Mouse (Mus musculus) urinary bladder, adult 2 months (tissue): Measurements from ENCODE around the gene Tsr1. TPM values are rescaled to one million over a fixed set of nuclear protein-coding genes. Genes with fewer than 3 reads are reported as not detected.

Experiments
- DNase-seq: peaks from one replicate; pipeline ENCODE4 v3.0.0; 2022; ENCODE audit warnings: low spot score
- polyA plus RNA-seq: library from polyadenylated mRNA; depleted of rRNA; stranded (reverse); fragments of >200 nt; gene quantifications from 2 replicates; pipeline ENCODE4 v1.2.3, GENCODE M21; 2012; rRNA removed

The Tsr1 gene
- 21.0 and 24.0 TPM in 2 replicates for polyA plus RNA-seq

GRCm38 (mm10) chr11:74897678-74898516 is at the start of gene Tsr1:
TSS of gene Tsr1 (plus strand) at chr11:74898071.
- peak; percentile 76 for DNase-seq

GRCm38 (mm10) chr11:74850998-74851661 is 46.7 kb upstream of the Tsr1 start:
- no peak for DNase-seq

- DNase-seq = no peak
Measured at GRCm38 (mm10) chr11:74857756-74858155, 40.1 kb upstream of the Tsr1 start.

- no peak for DNase-seq
Measured at GRCm38 (mm10) chr11:74862129-74862528, 35.7 kb upstream of the Tsr1 start.

GRCm38 (mm10) chr11:74863471-74863870 is 34.4 kb upstream of the Tsr1 start:
- no peak for DNase-seq

- no peak for DNase-seq
Measured at GRCm38 (mm10) chr11:74864421-74864820, 33.5 kb upstream of the Tsr1 start.

- no peak for DNase-seq
Measured at GRCm38 (mm10) chr11:74865252-74865651, 32.6 kb upstream of the Tsr1 start.

GRCm38 (mm10) chr11:74866640-74867039 is 31.2 kb upstream of the Tsr1 start:
- DNase-seq = no peak

- DNase-seq = no peak
Measured at GRCm38 (mm10) chr11:74867181-74867580, 30.7 kb upstream of the Tsr1 start.

- DNase-seq = peak; percentile 20
Measured at GRCm38 (mm10) chr11:74868046-74868760, 29.7 kb upstream of the Tsr1 start.

- no peak for DNase-seq
Measured at GRCm38 (mm10) chr11:74869603-74870002, 28.3 kb upstream of the Tsr1 start.

GRCm38 (mm10) chr11:74870544-74870943 is 27.3 kb upstream of the Tsr1 start:
- no peak for DNase-seq

GRCm38 (mm10) chr11:74870991-74871622 is 26.8 kb upstream of the Tsr1 start:
- peak; percentile 43 for DNase-seq

GRCm38 (mm10) chr11:74874630-74875029 is 23.2 kb upstream of the Tsr1 start:
- DNase-seq = peak; percentile 19

- DNase-seq = peak; percentile 20
Measured at GRCm38 (mm10) chr11:74876801-74877200, 21.1 kb upstream of the Tsr1 start.

- DNase-seq = no peak
Measured at GRCm38 (mm10) chr11:74880999-74881398, 16.9 kb upstream of the Tsr1 start.

- peak; percentile 19 for DNase-seq
Measured at GRCm38 (mm10) chr11:74881979-74882378, 15.9 kb upstream of the Tsr1 start.

GRCm38 (mm10) chr11:74883098-74883497 is 14.8 kb upstream of the Tsr1 start:
- peak; percentile 19 for DNase-seq

GRCm38 (mm10) chr11:74894619-74895018 is 3.3 kb upstream of the Tsr1 start:
- no peak for DNase-seq

- peak; percentile 72 for DNase-seq
Measured at GRCm38 (mm10) chr11:74895980-74896900, 1.6 kb upstream of the Tsr1 start.
